Mouse (Mus musculus): ENCODE data around the gene Smad3.

- no peak for TF ChIP-seq POLR2A (IDR thresholded peaks at IDR 0.05; ENCODE audit: borderline replicate concordance, extremely low read depth, insufficient read depth, insufficient read length, poor library complexity, severe bottlenecking)
- TF ChIP-seq CTCF (IDR thresholded peaks at IDR 0.05; ENCODE audit: borderline replicate concordance, extremely low read depth, insufficient read depth, insufficient read length) = no peak
Observed at GRCm38 (mm10) chr9:63623895-63624569, 133.8 kb downstream of the Smad3 start.

All from brain, embryonic 14.5 days (tissue).